Mouse (Mus musculus) stomach, embryonic 14.5 days (tissue): ENCODE measurements around the gene Dek. TPM values are rescaled to one million over a fixed set of nuclear protein-coding genes. Genes with fewer than 3 reads are reported as not detected.

Experiments used
- ATAC-seq: fragments of 200-750 bp; cut with Nextera tagmentation; 2 replicates; pipeline ENCODE4 v1.8.0; 2017; ENCODE audit warnings: low read depth, moderate TSS enrichment; ENCODE audit not compliant: insufficient number of reproducible peaks, insufficient read depth, low FRiP score
- H3K27ac ChIP-seq: fragments of 300-500 bp; sonication (generic); 2 replicates; pipeline ENCODE4 v1.5.1; 2014; ENCODE audit warnings: mild to moderate bottlenecking, low read length, moderate library complexity, mixed read lengths
- H3K27me3 ChIP-seq: fragments of 300-500 bp; sonication (generic); 2 replicates; pipeline ENCODE4 v1.6.1; 2014; ENCODE audit warnings: low read length, control low read depth, mixed read lengths; ENCODE audit not compliant: control insufficient read depth, insufficient read depth
- H3K36me3 ChIP-seq: fragments of 300-500 bp; sonication (generic); 2 replicates; pipeline ENCODE4 v1.6.1; 2014; ENCODE audit warnings: mild to moderate bottlenecking, control low read depth, low read length, moderate library complexity, mixed read lengths; ENCODE audit not compliant: control insufficient read depth, insufficient read depth
- H3K4me1 ChIP-seq: fragments of 300-500 bp; sonication (generic); 2 replicates; pipeline ENCODE4 v1.6.1; 2014; ENCODE audit warnings: low read length, control low read depth, mixed read lengths; ENCODE audit not compliant: control insufficient read depth, insufficient read depth
- H3K4me2 ChIP-seq: fragments of 300-500 bp; sonication (generic); replicated peaks from 2 replicates; pipeline ENCODE4 v1.6.1; 2014; ENCODE audit warnings: low read depth, low read length, control low read depth
- H3K4me3 ChIP-seq: fragments of 300-500 bp; sonication (generic); 2 replicates; pipeline ENCODE4 v1.5.1; 2014; ENCODE audit warnings: low read depth, low read length, control low read depth
- H3K9ac ChIP-seq: fragments of 300-500 bp; sonication (generic); replicated peaks from 2 replicates; pipeline ENCODE4 v1.6.1; 2014; ENCODE audit warnings: low read depth, mild to moderate bottlenecking, control low read depth, low read length, moderate library complexity, mixed read lengths
- H3K9me3 ChIP-seq: fragments of 300-500 bp; sonication (generic); 2 replicates; pipeline ENCODE4 v1.6.1; 2016; ENCODE audit warnings: low read depth, low read length, control low read depth; ENCODE audit not compliant: control insufficient read depth
- WGBS: fragments of 180-500 bp; shearing (Covaris S2); extraction: QIAGEN DNeasy Blood & Tissue Kit; methylation state at CpG from one replicate; pipeline ENCODE4 v1.1.7; 2014; 5-methylcytosine and 5-hydroxymethylcytosine counted together
- polyA plus RNA-seq: library from polyadenylated mRNA; unstranded; fragments of >200 nt; fragmentation: Nextera tagmentation; extraction: Ambion mirVana; gene quantifications from 2 replicates; pipeline ENCODE4 v1.2.1, GENCODE M21; 2014

Dek gene
- polyA plus RNA-seq, 1 experiment from 2014 or later, result 271 TPM

DNA sequence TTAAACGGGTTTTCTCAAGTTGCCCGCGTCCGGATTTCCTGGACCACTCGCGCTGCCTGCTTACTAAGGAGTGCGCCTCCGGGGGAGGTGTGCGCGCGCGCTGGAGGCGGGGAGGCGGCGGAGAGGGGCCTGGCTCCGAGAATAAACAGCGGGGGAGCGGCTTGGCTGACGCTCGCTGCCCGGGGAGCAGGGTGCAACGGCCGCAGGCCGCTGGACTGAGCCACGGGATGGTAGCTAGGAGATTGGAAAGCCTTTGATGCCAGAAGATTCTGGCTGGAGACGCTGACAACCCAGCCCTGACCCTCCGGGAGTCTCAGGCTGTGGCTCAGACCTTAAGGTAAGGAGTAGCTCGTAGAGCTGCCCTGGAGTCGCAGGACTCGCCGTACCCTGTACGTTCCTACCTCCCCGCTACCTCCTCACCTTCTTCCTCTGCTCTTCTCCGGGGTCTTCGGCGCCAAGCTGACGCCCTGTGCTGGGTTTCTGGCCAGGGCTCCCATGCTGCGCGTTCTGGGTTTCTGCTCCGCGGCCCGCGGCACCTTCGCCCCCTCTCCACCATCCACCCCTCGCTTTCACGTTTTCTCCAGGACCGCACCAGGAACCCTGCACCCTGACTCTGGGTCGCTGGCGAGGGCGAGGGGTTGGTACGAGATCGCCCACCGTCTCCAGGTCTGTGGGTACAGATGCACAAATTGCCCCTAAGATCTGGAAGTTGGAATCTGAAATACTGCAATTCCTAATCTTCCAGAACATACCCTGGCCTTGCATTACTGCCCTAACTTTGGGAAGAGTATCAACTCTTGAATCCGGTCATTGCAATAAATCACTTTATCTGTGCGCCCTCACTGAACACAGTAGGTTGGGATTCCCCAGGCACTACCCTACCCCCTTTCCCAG is 16.8 kb upstream of the Dek start, which contains the start of gene Rnf144b:
Gene Rnf144b, plus strand, starts transcription at position 120 of the 894 bp plus-strand sequence.
- H3K27me3 ChIP-seq, result peaks cover 4% of the 10 kb centered on the region; the same call in 1 of the 2 replicates
- peak; percentile 42; the same call in 1 of the 2 replicates for ATAC-seq
- H3K36me3 ChIP-seq, result no peaks in the 10 kb centered on the region
- no peaks in the 10 kb centered on the region for H3K9me3 ChIP-seq
- peak within 1 kb of the TSS; percentile 28 for H3K9ac ChIP-seq
- H3K4me1 ChIP-seq, result no peaks in the 10 kb centered on the region; the same call in 1 of the 2 replicates
- no peak within 1 kb of the TSS for H3K27ac ChIP-seq
- peak within 1 kb of the TSS; percentile 52 for H3K4me3 ChIP-seq
- 2% methylated on average over 55 of the region's 55 CpGs for WGBS
- peak within 1 kb of the TSS; percentile 97 for H3K4me2 ChIP-seq

DNA sequence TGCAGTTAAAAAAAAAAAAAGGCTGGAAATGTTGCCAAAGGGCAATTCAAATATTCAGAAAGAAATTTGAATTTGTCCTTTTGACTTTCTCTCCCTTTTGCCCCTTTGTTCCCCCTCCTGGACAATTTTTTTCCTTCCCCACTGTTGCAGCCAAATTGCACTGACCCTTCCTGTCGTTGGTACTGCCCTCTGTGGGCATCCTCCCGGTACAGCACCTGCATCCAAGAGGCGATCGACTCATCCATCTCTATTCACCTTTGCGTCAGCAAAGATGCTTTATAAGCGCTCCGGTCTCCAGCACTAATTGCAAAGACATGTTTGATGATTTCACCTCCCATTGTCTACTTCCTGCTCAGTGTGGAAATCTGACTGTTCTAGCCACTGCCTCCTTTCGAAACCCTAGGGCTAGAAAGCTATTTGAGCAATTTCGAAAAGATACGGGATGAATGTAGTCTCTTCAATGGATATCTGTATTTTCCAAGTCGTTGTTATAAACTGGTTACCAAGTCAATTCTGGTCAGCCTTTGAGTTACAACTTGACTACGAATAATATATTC is 15.4 kb upstream of the Dek start:
- no peaks in the 10 kb centered on the region for H3K36me3 ChIP-seq
- H3K4me2 ChIP-seq, result no peak overlapping the region
- H3K4me1 ChIP-seq, result no peaks in the 10 kb centered on the region; the same call in 1 of the 2 replicates
- no peak overlapping the region for H3K9ac ChIP-seq
- 44% methylated on average over 12 of the region's 12 CpGs for WGBS
- no peak for ATAC-seq
- no peak overlapping the region for H3K4me3 ChIP-seq
- no peaks in the 10 kb centered on the region for H3K9me3 ChIP-seq
- no peak overlapping the region for H3K27ac ChIP-seq
- peaks cover 4% of the 10 kb centered on the region; the same call in 1 of the 2 replicates for H3K27me3 ChIP-seq

DNA sequence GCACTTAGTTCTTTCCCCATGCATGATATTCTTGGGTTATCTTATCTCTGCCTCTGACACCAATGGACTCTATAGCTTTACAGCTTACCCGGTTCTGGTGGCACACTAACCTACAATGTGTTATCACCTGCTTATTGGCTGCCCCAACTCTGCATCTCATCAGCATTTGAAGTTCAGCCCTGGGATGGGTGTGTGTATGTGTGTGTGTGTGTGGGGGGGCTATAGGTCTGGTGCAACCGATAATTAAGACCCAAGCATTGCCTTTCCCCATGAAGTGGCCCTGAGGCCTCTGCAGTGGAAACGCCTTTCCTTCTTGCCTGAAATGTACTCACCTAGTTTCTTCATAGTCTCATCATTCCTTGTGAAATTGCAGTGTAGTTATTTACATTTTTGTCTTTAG is 10.0 kb upstream of the Dek start:
- WGBS, result 83% methylated on average over 3 of the region's 3 CpGs
- no peaks in the 10 kb centered on the region for H3K27me3 ChIP-seq
- ATAC-seq, result no peak

DNA sequence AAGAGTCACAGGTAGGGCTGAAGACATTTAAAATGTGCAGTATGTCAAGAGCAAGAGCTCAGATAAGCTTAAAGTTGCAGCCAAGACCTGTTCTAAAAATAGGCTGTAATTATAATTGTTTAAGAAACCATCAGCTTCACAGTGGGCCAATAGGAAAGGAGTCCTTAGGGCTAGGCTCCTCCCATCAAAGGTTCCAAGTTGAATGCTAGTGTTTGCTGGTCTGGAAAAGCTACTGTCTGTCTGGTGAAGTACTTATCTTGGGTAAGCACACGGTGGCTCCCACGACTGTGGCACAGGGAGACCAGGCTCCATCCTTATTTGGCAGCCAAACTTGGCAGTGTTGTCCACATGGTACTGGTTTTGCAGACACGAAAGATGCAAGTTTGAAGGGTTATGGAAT is 6.9 kb upstream of the Dek start:
- no peaks in the 10 kb centered on the region for H3K4me1 ChIP-seq
- H3K36me3 ChIP-seq, result no peaks in the 10 kb centered on the region
- 66% methylated on average over 3 of the region's 3 CpGs for WGBS
- H3K4me3 ChIP-seq, result no peak overlapping the region
- H3K27ac ChIP-seq, result no peak overlapping the region
- H3K4me2 ChIP-seq, result no peak overlapping the region
- H3K27me3 ChIP-seq, result no peaks in the 10 kb centered on the region
- H3K9ac ChIP-seq, result no peak overlapping the region
- no peaks in the 10 kb centered on the region for H3K9me3 ChIP-seq
- ATAC-seq, result peak; percentile 37; the same call in 1 of the 2 replicates

More for the DNA sequence above, 10.0 kb upstream of the Dek start:
- Histone ChIP-seq H3K4me2 (no peak overlapping the region), H3K9ac (no peak overlapping the region), H3K4me1 (no peaks in the 10 kb centered on the region), H3K36me3 (no peaks in the 10 kb centered on the region), H3K27ac (no peak overlapping the region), H3K9me3 (no peaks in the 10 kb centered on the region), H3K4me3 (no peak overlapping the region)

DNA sequence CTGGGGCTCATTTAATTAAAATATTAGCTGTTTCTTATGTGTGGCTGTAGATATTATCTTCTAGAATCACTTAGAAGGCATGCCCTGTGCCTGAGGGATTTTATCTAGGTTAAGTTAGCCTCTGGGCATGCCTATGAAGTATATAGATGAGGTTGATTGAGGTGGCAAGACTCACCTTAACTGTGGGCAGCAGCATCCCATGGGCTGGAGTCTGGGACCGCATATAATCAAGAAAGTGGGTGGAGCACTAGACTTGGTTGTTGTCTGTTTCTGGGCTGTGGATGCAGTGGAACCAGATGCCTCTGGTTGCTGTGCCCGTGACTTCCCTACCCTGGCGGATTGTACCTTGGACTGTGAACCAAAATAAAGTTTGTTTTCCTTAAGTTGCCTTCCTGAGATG is 6.1 kb upstream of the Dek start:
- no peak for ATAC-seq
- no peaks in the 10 kb centered on the region for H3K27me3 ChIP-seq
- H3K4me2 ChIP-seq, result no peak overlapping the region
- H3K4me1 ChIP-seq, result no peaks in the 10 kb centered on the region
- no peaks in the 10 kb centered on the region for H3K36me3 ChIP-seq
- H3K4me3 ChIP-seq, result no peak overlapping the region
- H3K9me3 ChIP-seq, result no peaks in the 10 kb centered on the region
- 86% methylated on average over 3 of the region's 3 CpGs for WGBS
- no peak overlapping the region for H3K27ac ChIP-seq
- no peak overlapping the region for H3K9ac ChIP-seq

DNA sequence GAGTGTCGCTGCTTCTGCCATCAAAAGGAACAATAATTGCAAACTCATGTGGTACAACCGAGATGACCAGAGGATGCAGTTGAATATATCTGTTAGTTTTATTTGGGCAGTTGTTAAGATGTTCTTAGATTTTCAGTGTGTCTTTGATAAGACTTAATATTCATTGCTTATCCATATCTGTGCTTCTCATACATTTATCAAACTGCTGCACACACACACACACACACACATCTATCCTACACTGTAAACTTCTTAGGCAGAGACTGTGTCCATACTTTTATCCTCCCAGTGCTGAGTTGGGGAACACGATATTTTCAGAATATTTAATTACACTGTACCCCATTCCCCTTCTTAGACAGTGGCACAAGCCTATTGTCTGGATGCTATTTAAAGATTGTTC is 5.2 kb upstream of the Dek start:
- no peaks in the 10 kb centered on the region for H3K4me1 ChIP-seq
- no peak overlapping the region for H3K4me2 ChIP-seq
- WGBS, result 83% methylated on average over 3 of the region's 3 CpGs
- no peak for ATAC-seq
- no peaks in the 10 kb centered on the region for H3K9me3 ChIP-seq
- H3K4me3 ChIP-seq, result no peak overlapping the region
- no peaks in the 10 kb centered on the region for H3K36me3 ChIP-seq
- no peak overlapping the region for H3K27ac ChIP-seq
- no peak overlapping the region for H3K9ac ChIP-seq
- no peaks in the 10 kb centered on the region for H3K27me3 ChIP-seq

DNA sequence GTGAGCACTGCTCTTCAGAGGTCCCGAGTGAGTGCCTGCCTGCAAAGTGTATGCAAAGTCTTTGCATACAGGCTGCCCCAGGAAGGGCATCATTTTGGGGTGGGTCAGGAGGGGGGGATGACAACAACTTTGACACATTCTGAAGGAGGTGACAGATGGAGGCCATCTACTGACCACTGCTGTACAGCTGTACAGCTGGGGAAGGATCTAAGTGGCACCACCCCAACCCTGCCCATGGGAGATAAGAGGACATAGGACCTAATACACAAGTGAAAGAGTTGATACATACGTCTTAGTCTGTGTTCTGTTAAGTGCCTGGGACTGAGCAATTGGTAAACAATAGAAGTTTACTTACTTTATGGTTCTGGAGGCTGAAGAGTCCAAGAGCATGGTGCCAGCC is 3.2 kb upstream of the Dek start:
- H3K4me1 ChIP-seq, result peaks cover under 1% of the 10 kb centered on the region
- ATAC-seq, result no peak
- no peaks in the 10 kb centered on the region for H3K27me3 ChIP-seq
- no peak overlapping the region for H3K4me3 ChIP-seq
- H3K9me3 ChIP-seq, result no peaks in the 10 kb centered on the region
- H3K27ac ChIP-seq, result no peak overlapping the region
- no peak overlapping the region for H3K9ac ChIP-seq
- WGBS, result 61% methylated on average over 2 of the region's 2 CpGs
- no peak overlapping the region for H3K4me2 ChIP-seq
- no peaks in the 10 kb centered on the region for H3K36me3 ChIP-seq

DNA sequence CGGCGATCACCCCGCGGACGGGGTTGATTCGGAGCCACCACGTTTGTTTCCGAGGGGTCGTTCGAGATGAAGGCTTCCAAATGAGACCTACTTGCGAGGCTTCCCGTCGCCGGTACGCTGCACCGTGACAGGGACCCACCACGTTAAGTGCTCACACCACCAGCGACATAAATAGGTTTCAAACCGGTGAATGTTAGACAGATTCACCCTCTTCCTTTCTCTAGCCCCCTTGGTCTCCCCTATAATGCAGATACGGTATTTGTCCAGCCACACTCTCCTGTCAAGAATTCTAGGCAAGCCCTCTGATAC is 533 bp upstream of the Dek start:
- Histone ChIP-seq H3K4me1 (peaks cover 15% of the 10 kb centered on the region), H3K4me2 (peak overlapping the region; percentile 72), H3K9ac (peak overlapping the region; percentile 93), H3K27ac (peak overlapping the region; percentile 100), H3K4me3 (peak overlapping the region; percentile 84), H3K27me3 (no peaks in the 10 kb centered on the region), H3K9me3 (no peaks in the 10 kb centered on the region), H3K36me3 (peaks cover 3% of the 10 kb centered on the region; the same call in 1 of the 2 replicates)
- under 1% methylated on average over 20 of the region's 20 CpGs for WGBS
- no peak for ATAC-seq
